Mouse (Mus musculus): ENCODE measurements around the gene 4930544D05Rik.

DNA sequence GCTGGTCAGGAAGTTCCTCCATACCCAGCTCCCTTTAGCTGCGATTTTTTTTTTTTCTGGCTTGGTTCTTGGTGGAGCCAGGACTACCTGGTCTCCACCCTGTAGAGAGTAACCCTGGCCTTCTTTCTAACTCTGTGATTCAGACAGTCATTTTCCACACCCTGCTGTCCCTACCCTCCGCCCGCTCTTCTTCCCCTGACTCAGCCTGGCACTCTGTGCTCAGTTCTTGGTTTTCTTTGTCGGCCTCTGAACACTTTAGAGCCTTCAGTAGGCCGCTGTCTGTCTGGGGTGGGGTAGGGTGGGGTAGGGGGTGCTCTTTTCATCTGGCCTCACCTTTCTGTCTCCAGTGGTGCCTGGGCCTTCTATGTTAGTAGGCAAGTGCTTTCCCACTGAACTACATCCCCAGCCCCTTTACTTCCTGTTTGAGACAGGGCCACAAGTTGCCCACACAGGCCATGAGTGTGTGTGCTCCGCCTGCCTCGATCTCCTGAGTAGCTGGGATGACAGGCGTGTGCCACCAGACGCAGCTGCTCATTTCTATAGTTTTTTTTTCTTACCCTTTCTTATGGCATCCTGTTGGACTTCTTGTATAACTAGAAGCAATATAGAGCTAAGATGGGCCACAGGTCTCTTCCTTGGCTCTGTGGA lies 35.8 kb upstream of the 4930544D05Rik start:
- TF ChIP-seq CTCF (IDR thresholded peaks at IDR 0.05; ENCODE audit: low read depth, low read length) = no peak
- no peak for TF ChIP-seq POLR2A (IDR thresholded peaks at IDR 0.05; ENCODE audit: insufficient read depth, low read length)

Measured in ES-Bruce4 (cell line).